Mouse (Mus musculus): ENCODE measurements at regions not wholly inside any gene's neighbourhood (a gene's known extent, or its start where the extent isn't known, plus 50 kb on each side); places are given as distances from the start of the nearest gene placed in this dataset.

- TF ChIP-seq MYOG (IDR thresholded peaks at IDR 0.05; ENCODE audit: control insufficient read depth in 1 of 3, insufficient read depth in 1 of 3, insufficient read length in 2 of 3, low read depth in 2 of 3) (no peak), CEBPB (IDR thresholded peaks at IDR 0.05; ENCODE audit: insufficient read depth, poor library complexity, severe bottlenecking) (no peak), SRF (IDR thresholded peaks at IDR 0.05; ENCODE audit: control insufficient read depth, insufficient read length, low read depth) (no peak), MAX (IDR thresholded peaks at IDR 0.05; ENCODE audit: low read depth) (no peak), POLR2A (IDR thresholded peaks at IDR 0.05; ENCODE audit: insufficient read length, low read depth) (no peak), POLR2AphosphoS2 (IDR thresholded peaks at IDR 0.05; ENCODE audit: insufficient read length, low read depth) (no peak)
These were observed 374.4 kb downstream of the Plk2 start for GRCm38 (mm10) chr13:110769210-110769609.

Measured in myocyte (in vitro differentiated cells).